Mouse (Mus musculus): ENCODE data around the gene Gm20517. TPM values are rescaled to one million over a fixed set of nuclear protein-coding genes. Genes with fewer than 3 reads are reported as not detected.

Gene Gm20517
- polyA plus RNA-seq, 1 experiment from 2014 or later = 1.8 TPM

- no peak overlapping the region for H3K27ac ChIP-seq (ENCODE audit: low read depth, low read length)
- no peak for ATAC-seq
- no peak overlapping the region for H3K4me3 ChIP-seq (ENCODE audit: low read depth, low read length)
- H3K4me1 ChIP-seq (ENCODE audit: control insufficient read depth, insufficient read depth, low read length) = no peaks in the 10 kb centered on the region
- no peaks in the 10 kb centered on the region for H3K9me3 ChIP-seq (replicated peaks; ENCODE audit: control insufficient read depth, low read length)
- 67% methylated on average over 3 of the region's 3 CpGs for WGBS
- H3K36me3 ChIP-seq (ENCODE audit: control insufficient read depth, insufficient read depth, low read length) = no peaks in the 10 kb centered on the region
- no peak overlapping the region for H3K9ac ChIP-seq (ENCODE audit: low read length)
- no peak for DNase-seq (ENCODE audit: low spot score)
- no peaks in the 10 kb centered on the region for H3K27me3 ChIP-seq (replicated peaks; ENCODE audit: control insufficient read depth, insufficient read depth, low read length)
- no peak overlapping the region for H3K4me2 ChIP-seq (ENCODE audit: low read length)
These were observed 103.6 kb downstream of the Gm20517 start for GRCm38 (mm10) chr17:47715037-47715436.

GRCm38 (mm10) chr17:47721183-47721582 is 109.8 kb downstream of the Gm20517 start:
- no peaks in the 10 kb centered on the region for H3K9me3 ChIP-seq (replicated peaks; ENCODE audit: control insufficient read depth, low read length)
- H3K27me3 ChIP-seq (replicated peaks; ENCODE audit: control insufficient read depth, insufficient read depth, low read length) = no peaks in the 10 kb centered on the region
- H3K4me1 ChIP-seq (ENCODE audit: control insufficient read depth, insufficient read depth, low read length) = no peaks in the 10 kb centered on the region
- no peak overlapping the region for H3K4me2 ChIP-seq (ENCODE audit: low read length)
- no peak for DNase-seq (ENCODE audit: low spot score)
- no peaks in the 10 kb centered on the region for H3K36me3 ChIP-seq (ENCODE audit: control insufficient read depth, insufficient read depth, low read length)
- no peak for ATAC-seq
- 90% methylated on average over 4 of the region's 4 CpGs for WGBS
- no peak overlapping the region for H3K4me3 ChIP-seq (ENCODE audit: low read depth, low read length)
- H3K9ac ChIP-seq (ENCODE audit: low read length) = no peak overlapping the region
- H3K27ac ChIP-seq (ENCODE audit: low read depth, low read length) = no peak overlapping the region

- no peak within 1 kb of the TSS for H3K4me2 ChIP-seq (ENCODE audit: low read length)
- no peak within 1 kb of the TSS for H3K4me3 ChIP-seq (ENCODE audit: low read depth, low read length)
- no peaks in the 10 kb centered on the region for H3K27me3 ChIP-seq (replicated peaks; ENCODE audit: control insufficient read depth, insufficient read depth, low read length)
- no peak within 1 kb of the TSS for H3K27ac ChIP-seq (ENCODE audit: low read depth, low read length)
- H3K9ac ChIP-seq (ENCODE audit: low read length) = no peak within 1 kb of the TSS
- WGBS = 85% methylated on average over 11 of the region's 11 CpGs
- no peaks in the 10 kb centered on the region for H3K36me3 ChIP-seq (ENCODE audit: control insufficient read depth, insufficient read depth, low read length)
- DNase-seq (ENCODE audit: low spot score) (no peak), ATAC-seq (no peak)
- H3K9me3 ChIP-seq (replicated peaks; ENCODE audit: control insufficient read depth, low read length) = no peaks in the 10 kb centered on the region
- H3K4me1 ChIP-seq (ENCODE audit: control insufficient read depth, insufficient read depth, low read length) = no peaks in the 10 kb centered on the region
These were observed 115.2 kb downstream of the Gm20517 start, which contains the start of gene Pgc for GRCm38 (mm10) chr17:47726566-47726965. Pgc (plus strand) TSS chr17:47726842.

- no peak overlapping the region for H3K4me3 ChIP-seq (ENCODE audit: low read depth, low read length)
- 51% methylated on average over 24 of the region's 24 CpGs for WGBS
- DNase-seq (ENCODE audit: low spot score) (no peak), ATAC-seq (no peak)
- no peaks in the 10 kb centered on the region for H3K27me3 ChIP-seq (replicated peaks; ENCODE audit: control insufficient read depth, insufficient read depth, low read length)
- H3K36me3 ChIP-seq (ENCODE audit: control insufficient read depth, insufficient read depth, low read length) = no peaks in the 10 kb centered on the region
- no peak overlapping the region for H3K9ac ChIP-seq (ENCODE audit: low read length)
- H3K9me3 ChIP-seq (replicated peaks; ENCODE audit: control insufficient read depth, low read length) = no peaks in the 10 kb centered on the region
- no peak overlapping the region for H3K27ac ChIP-seq (ENCODE audit: low read depth, low read length)
- H3K4me1 ChIP-seq (ENCODE audit: control insufficient read depth, insufficient read depth, low read length) = no peaks in the 10 kb centered on the region
- H3K4me2 ChIP-seq (ENCODE audit: low read length) = no peak overlapping the region
These were observed 119.5 kb downstream of the Gm20517 start for GRCm38 (mm10) chr17:47730633-47731575.

Other genes with a start within 250 kb of the Gm20517 start
- 73.8 and 94.0 TPM in 2 replicates for gene Mrps10, start 242.7 kb upstream of the Gm20517 start, polyA plus RNA-seq (2014; fragmentation: Nextera tagmentation; extraction: Ambion mirVana)
- gene Guca1b, start 226.2 kb upstream of the Gm20517 start, polyA plus RNA-seq (2014; fragmentation: Nextera tagmentation; extraction: Ambion mirVana) = 0.37 TPM in 1 of 2 replicates, not detected in the other
- 0.47 and 0.69 TPM in 2 replicates for gene Guca1a, start 211.0 kb upstream of the Gm20517 start, polyA plus RNA-seq (2014; fragmentation: Nextera tagmentation; extraction: Ambion mirVana)
- gene AI661453, start 175.0 kb upstream of the Gm20517 start, polyA plus RNA-seq (2014; fragmentation: Nextera tagmentation; extraction: Ambion mirVana) = 0.18 TPM in 1 of 2 replicates, not detected in the other
- gene 1700001C19Rik, start 174.2 kb upstream of the Gm20517 start, polyA plus RNA-seq (2014; fragmentation: Nextera tagmentation; extraction: Ambion mirVana) = 0.61 and 0.69 TPM in 2 replicates
- 24.0 and 25.9 TPM in 2 replicates for gene Taf8, start 109.3 kb upstream of the Gm20517 start, polyA plus RNA-seq (2014; fragmentation: Nextera tagmentation; extraction: Ambion mirVana)
- 60.6 and 67.2 TPM in 2 replicates for gene Ccnd3, start 106.5 kb upstream of the Gm20517 start, polyA plus RNA-seq (2014; fragmentation: Nextera tagmentation; extraction: Ambion mirVana)
- 25.1 and 33.2 TPM in 2 replicates for gene Bysl, start 97 bp upstream of the Gm20517 start, polyA plus RNA-seq (2014; fragmentation: Nextera tagmentation; extraction: Ambion mirVana)
- gene Med20, start within 50 bp of the Gm20517 start, polyA plus RNA-seq (2014; fragmentation: Nextera tagmentation; extraction: Ambion mirVana) = 55.4 and 55.5 TPM in 2 replicates
- 5.9 and 6.6 TPM in 2 replicates for gene Usp49, start 19.1 kb downstream of the Gm20517 start, polyA plus RNA-seq (2014; fragmentation: Nextera tagmentation; extraction: Ambion mirVana)
- gene Tomm6, start 76.8 kb downstream of the Gm20517 start, polyA plus RNA-seq (2014; fragmentation: Nextera tagmentation; extraction: Ambion mirVana) = 309 and 324 TPM in 2 replicates
- gene Frs3, start 77.4 kb downstream of the Gm20517 start, polyA plus RNA-seq (2014; fragmentation: Nextera tagmentation; extraction: Ambion mirVana) = 16.1 and 17.4 TPM in 2 replicates
- gene Gm21981, start 82.9 kb downstream of the Gm20517 start, polyA plus RNA-seq (2014; fragmentation: Nextera tagmentation; extraction: Ambion mirVana) = 4.7 and 4.8 TPM in 2 replicates
- 0.42 and 0.62 TPM in 2 replicates for gene Prickle4, start 83.1 kb downstream of the Gm20517 start, polyA plus RNA-seq (2014; fragmentation: Nextera tagmentation; extraction: Ambion mirVana)
- not detected in 2 replicates for gene Pgc, start 115.3 kb downstream of the Gm20517 start, polyA plus RNA-seq (2014; fragmentation: Nextera tagmentation; extraction: Ambion mirVana)
- gene Tfeb, start 125.4 kb downstream of the Gm20517 start, polyA plus RNA-seq (2014; fragmentation: Nextera tagmentation; extraction: Ambion mirVana) = 2.2 and 2.4 TPM in 2 replicates
- gene Mdfi, start 223.1 kb downstream of the Gm20517 start, polyA plus RNA-seq (2014; fragmentation: Nextera tagmentation; extraction: Ambion mirVana) = 10.4 and 12.4 TPM in 2 replicates